Comparison of ENCODE assay signal across 8 mouse cellular contexts in the genomic region with DNA sequence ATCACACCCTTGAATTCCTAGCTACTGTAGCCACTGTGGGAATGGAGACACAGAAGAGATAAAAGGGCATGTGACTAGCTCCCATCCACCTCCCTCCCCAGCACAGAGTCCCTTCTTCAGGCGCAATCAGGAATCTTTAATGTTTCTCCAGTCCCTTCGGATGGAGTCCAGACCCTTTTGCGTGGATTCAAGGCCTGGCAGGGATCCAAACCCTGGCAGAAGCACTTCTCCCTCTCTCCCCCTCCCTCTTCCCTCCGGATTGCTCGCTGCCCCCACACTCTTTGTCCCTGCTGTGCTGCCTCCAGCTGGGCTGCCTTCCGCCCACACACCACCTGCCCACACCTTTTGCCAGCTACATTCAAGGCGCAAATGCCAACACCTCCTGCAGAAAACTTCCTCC.
DNase-seq lines count a peak whose midpoint lies in the region; ATAC-seq and TF ChIP-seq lines count a peak whose summit lies in the region.

No protein-coding gene starts in this region.

- peak; percentile 51; the same call in 1 of the 2 replicates for ATAC-seq in intestine, embryonic 14.5 days (replicated peaks; ENCODE audit: low FRiP score, low TSS enrichment, low read depth)
- no peak for ATAC-seq in intestine, postnatal 0 days
- peak; percentile 41 for ATAC-seq in neural tube, embryonic 13.5 days (ENCODE audit: low read depth)
- no peak for ATAC-seq in CD4-positive, CD25-positive, alpha-beta regulatory T cell, adult 4 months

- peaks cover 26% of the 10 kb centered on the region for H3K4me1 ChIP-seq in intestine, embryonic 14.5 days (replicated peaks; ENCODE audit: control insufficient read depth, insufficient read depth, low read length)
- no peaks in the 10 kb centered on the region for H3K4me1 ChIP-seq in intestine, postnatal 0 days (replicated peaks; ENCODE audit: control insufficient read depth, insufficient read depth, low read length)
- peaks cover 91% of the 10 kb centered on the region for H3K4me1 ChIP-seq in neural tube, embryonic 13.5 days (replicated peaks)

- H3K27me3 ChIP-seq in intestine, embryonic 14.5 days (replicated peaks; ENCODE audit: control insufficient read depth, insufficient read depth, low read length): no peaks in the 10 kb centered on the region
- no peaks in the 10 kb centered on the region for H3K27me3 ChIP-seq in intestine, postnatal 0 days (replicated peaks; ENCODE audit: control insufficient read depth, insufficient read depth, low read length)
- no peaks in the 10 kb centered on the region for H3K27me3 ChIP-seq in neural tube, embryonic 13.5 days

- TF ChIP-seq CTCF in intestine, postnatal 0 days (IDR thresholded peaks at IDR 0.05; ENCODE audit: low read depth): no peak

- no peaks in the 10 kb centered on the region for H3K36me3 ChIP-seq in intestine, embryonic 14.5 days (ENCODE audit: control insufficient read depth, insufficient read depth, low read length)
- no peaks in the 10 kb centered on the region for H3K36me3 ChIP-seq in intestine, postnatal 0 days (ENCODE audit: control insufficient read depth, insufficient read depth)
- H3K36me3 ChIP-seq in neural tube, embryonic 13.5 days: no peaks in the 10 kb centered on the region

- H3K4me2 ChIP-seq in intestine, embryonic 14.5 days (ENCODE audit: low read length): peak overlapping the region; percentile 23
- no peak overlapping the region; the same call in 1 of the 2 replicates for H3K4me2 ChIP-seq in intestine, postnatal 0 days (replicated peaks; ENCODE audit: low read depth)
- peak overlapping the region; percentile 70 for H3K4me2 ChIP-seq in neural tube, embryonic 13.5 days

- WGBS in intestine, embryonic 14.5 days: 11% methylated on average over 7 of the region's 7 CpGs
- 40% methylated on average over 7 of the region's 7 CpGs for WGBS in intestine, postnatal 0 days
- 7% methylated on average over 7 of the region's 7 CpGs for WGBS in neural tube, embryonic 13.5 days

- H3K9ac ChIP-seq in intestine, embryonic 14.5 days (ENCODE audit: low read length): no peak overlapping the region
- H3K9ac ChIP-seq in intestine, postnatal 0 days (ENCODE audit: low read depth, low read length): no peak overlapping the region
- H3K9ac ChIP-seq in neural tube, embryonic 13.5 days: peak overlapping the region; percentile 10

- peak; percentile 63 for DNase-seq in intestine, embryonic 14.5 days (ENCODE audit: low spot score)
- DNase-seq in cerebellum, adult 18-20 months: peak; percentile 94 to 96
- DNase-seq in frontal cortex, postnatal 25 days (ENCODE audit: low spot score in 2 of 2): peak; percentile 61 to 82
- peak; percentile 84 to 86 for DNase-seq in layer of hippocampus, postnatal 36 days
- no peak for DNase-seq in thymus, postnatal 36 days

- no peak overlapping the region for H3K4me3 ChIP-seq in intestine, embryonic 14.5 days (ENCODE audit: low read depth, low read length)
- no peak overlapping the region for H3K4me3 ChIP-seq in intestine, postnatal 0 days (ENCODE audit: low read depth, low read length)
- H3K4me3 ChIP-seq in neural tube, embryonic 13.5 days: no peak overlapping the region

- no peaks in the 10 kb centered on the region for H3K9me3 ChIP-seq in intestine, embryonic 14.5 days (ENCODE audit: control insufficient read depth, low read length)
- no peaks in the 10 kb centered on the region for H3K9me3 ChIP-seq in intestine, postnatal 0 days (ENCODE audit: control insufficient read depth)
- H3K9me3 ChIP-seq in neural tube, embryonic 13.5 days: no peaks in the 10 kb centered on the region

- H3K27ac ChIP-seq in intestine, embryonic 14.5 days (ENCODE audit: low read depth): peak overlapping the region; percentile 38
- H3K27ac ChIP-seq in intestine, postnatal 0 days (ENCODE audit: low read depth, low read length): no peak overlapping the region
- H3K27ac ChIP-seq in neural tube, embryonic 13.5 days (replicated peaks): peak overlapping the region; percentile 82

Comparison
In these comparisons a context has a peak if more than half of its experiments do, and no peak if none do; other contexts are left out.
1. ATAC-seq: peak in intestine, embryonic 14.5 days (single experiment) and neural tube, embryonic 13.5 days (single experiment); none in intestine, postnatal 0 days (single experiment) and CD4-positive, CD25-positive, alpha-beta regulatory T cell, adult 4 months (single experiment).
2. DNase-seq: peak in intestine, embryonic 14.5 days (single experiment), cerebellum, adult 18-20 months (2 of 2), frontal cortex, postnatal 25 days (2 of 2) and layer of hippocampus, postnatal 36 days (2 of 2); none in thymus, postnatal 36 days (0 of 2).